Mouse (Mus musculus) neural tube, embryonic 13.5 days (tissue): ENCODE measurements around the gene Fam181a. TPM values are rescaled to one million over a fixed set of nuclear protein-coding genes. Genes with fewer than 3 reads are reported as not detected.

ENCODE experiments used
- ATAC-seq: fragments of 200-750 bp; cut with Nextera tagmentation; 2 replicates; pipeline ENCODE4 v1.8.0; 2017; ENCODE audit warnings: low read depth, mild to moderate bottlenecking, moderate TSS enrichment, moderate library complexity
- H3K27ac ChIP-seq: fragments of 300-500 bp; sonication (generic); replicated peaks from 2 replicates; pipeline ENCODE4 v1.5.1; 2015; ENCODE audit warnings: moderate library complexity, mild to moderate bottlenecking, inconsistent platforms
- H3K27me3 ChIP-seq: fragments of 300-500 bp; sonication (generic); 2 replicates; pipeline ENCODE4 v1.6.1; 2015; ENCODE audit warnings: mild to moderate bottlenecking, inconsistent platforms
- H3K36me3 ChIP-seq: fragments of 300-500 bp; sonication (generic); 2 replicates; pipeline ENCODE4 v1.6.1; 2015; ENCODE audit warnings: mild to moderate bottlenecking, inconsistent platforms
- H3K4me1 ChIP-seq: fragments of 300-500 bp; sonication (generic); replicated peaks from 2 replicates; pipeline ENCODE4 v1.6.1; 2015; ENCODE audit warnings: inconsistent platforms
- H3K4me2 ChIP-seq: fragments of 300-500 bp; sonication (generic); 2 replicates; pipeline ENCODE4 v1.6.1; 2015; ENCODE audit warnings: inconsistent platforms, mild to moderate bottlenecking, moderate library complexity
- H3K4me3 ChIP-seq: fragments of 300-500 bp; sonication (generic); 2 replicates; pipeline ENCODE4 v1.5.1; 2015; ENCODE audit warnings: mild to moderate bottlenecking, inconsistent platforms
- H3K9ac ChIP-seq: fragments of 300-500 bp; sonication (generic); 2 replicates; pipeline ENCODE4 v1.6.1; 2015; ENCODE audit warnings: moderate library complexity, mild to moderate bottlenecking, inconsistent platforms
- H3K9me3 ChIP-seq: fragments of 300-500 bp; sonication (generic); 2 replicates; pipeline ENCODE4 v1.6.1; 2016; ENCODE audit warnings: inconsistent platforms
- WGBS: fragments of 180-500 bp; shearing (Covaris S2); methylation state at CpG from one replicate; pipeline ENCODE4 v1.1.7; 2015; 5-methylcytosine and 5-hydroxymethylcytosine counted together
- polyA plus RNA-seq: library from polyadenylated mRNA; unstranded; fragments of >200 nt; fragmentation: Nextera tagmentation; extraction: Ambion mirVana; gene quantifications from 2 replicates; pipeline ENCODE4 v1.2.1, GENCODE M21; 2015

Fam181a gene
- polyA plus RNA-seq, 1 experiment from 2014 or later, result 10.3 TPM

DNA sequence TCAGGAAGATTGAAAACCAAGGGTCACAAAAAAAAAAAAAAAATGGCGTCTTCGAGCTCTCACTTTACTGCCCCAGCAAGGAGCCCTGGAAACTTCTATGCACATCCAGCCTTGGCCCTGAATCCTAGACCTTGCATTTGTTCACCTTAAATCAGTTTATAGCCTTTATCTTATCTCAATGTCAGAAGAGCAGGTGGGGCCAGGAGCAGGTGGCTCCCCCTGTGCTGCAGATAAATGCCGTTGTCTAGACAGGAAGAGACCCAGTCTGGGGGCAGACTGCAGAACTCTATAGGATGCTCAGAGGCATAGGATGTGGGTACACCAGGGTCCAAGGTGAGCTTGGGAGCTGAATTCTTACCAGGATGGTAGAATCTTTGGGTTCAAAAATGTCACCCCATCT lies 18.4 kb upstream of the Fam181a start:
- H3K4me1 ChIP-seq, result peaks cover 4% of the 10 kb centered on the region
- H3K4me2 ChIP-seq, result no peak overlapping the region
- 94% methylated on average over 3 of the region's 3 CpGs for WGBS
- H3K27me3 ChIP-seq, result no peaks in the 10 kb centered on the region
- no peaks in the 10 kb centered on the region for H3K36me3 ChIP-seq
- no peaks in the 10 kb centered on the region for H3K9me3 ChIP-seq
- no peak overlapping the region for H3K4me3 ChIP-seq
- no peak overlapping the region for H3K27ac ChIP-seq
- H3K9ac ChIP-seq, result no peak overlapping the region
- ATAC-seq, result no peak

DNA sequence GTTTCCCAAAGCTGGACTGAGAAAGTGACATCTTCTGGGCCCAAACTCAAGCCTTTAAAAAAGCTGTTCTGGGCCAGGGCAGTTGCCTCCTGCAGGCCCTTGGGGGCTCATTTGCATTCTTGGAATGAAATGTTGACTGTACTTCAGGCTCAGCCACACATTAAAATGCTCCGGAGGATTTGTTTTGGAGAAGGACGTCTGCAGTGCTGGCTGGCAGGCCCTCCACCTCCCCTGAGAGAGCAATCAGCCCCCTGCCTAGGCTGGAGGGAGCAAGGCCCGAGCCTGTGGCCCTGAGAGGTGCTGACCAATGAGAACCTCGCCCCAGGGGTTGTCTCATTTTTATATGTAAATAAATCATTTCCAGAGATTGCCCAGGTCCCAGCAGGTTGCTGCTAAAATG lies 14.5 kb upstream of the Fam181a start:
- no peaks in the 10 kb centered on the region for H3K9me3 ChIP-seq
- H3K27ac ChIP-seq, result no peak overlapping the region

GRCm38 (mm10) chr12:103300493-103300892 lies 10.3 kb upstream of the Fam181a start:
- Histone ChIP-seq H3K4me2 (no peak overlapping the region), H3K4me1 (peaks cover 4% of the 10 kb centered on the region), H3K9ac (no peak overlapping the region), H3K4me3 (no peak overlapping the region), H3K27ac (no peak overlapping the region), H3K9me3 (no peaks in the 10 kb centered on the region), H3K36me3 (no peaks in the 10 kb centered on the region), H3K27me3 (no peaks in the 10 kb centered on the region; the same call in 1 of the 2 replicates)
- 43% methylated on average over 9 of the region's 9 CpGs for WGBS
- no peak for ATAC-seq

More for the DNA sequence above, 14.5 kb upstream of the Fam181a start:
- Histone ChIP-seq H3K27me3 (no peaks in the 10 kb centered on the region), H3K9ac (no peak overlapping the region), H3K4me1 (peaks cover 4% of the 10 kb centered on the region), H3K4me2 (no peak overlapping the region), H3K36me3 (no peaks in the 10 kb centered on the region), H3K4me3 (no peak overlapping the region)
- 20% methylated on average over 4 of the region's 4 CpGs for WGBS
- no peak for ATAC-seq

- 58% methylated on average over 2 of the region's 2 CpGs for WGBS
- Histone ChIP-seq H3K4me3 (no peak overlapping the region), H3K4me2 (no peak overlapping the region), H3K9ac (no peak overlapping the region), H3K36me3 (no peaks in the 10 kb centered on the region), H3K4me1 (no peaks in the 10 kb centered on the region; the same call in 1 of the 2 replicates), H3K9me3 (no peaks in the 10 kb centered on the region), H3K27ac (no peak overlapping the region), H3K27me3 (no peaks in the 10 kb centered on the region; the same call in 1 of the 2 replicates)
- ATAC-seq, result no peak
These were observed 9.1 kb upstream of the Fam181a start for GRCm38 (mm10) chr12:103301645-103302044.

DNA sequence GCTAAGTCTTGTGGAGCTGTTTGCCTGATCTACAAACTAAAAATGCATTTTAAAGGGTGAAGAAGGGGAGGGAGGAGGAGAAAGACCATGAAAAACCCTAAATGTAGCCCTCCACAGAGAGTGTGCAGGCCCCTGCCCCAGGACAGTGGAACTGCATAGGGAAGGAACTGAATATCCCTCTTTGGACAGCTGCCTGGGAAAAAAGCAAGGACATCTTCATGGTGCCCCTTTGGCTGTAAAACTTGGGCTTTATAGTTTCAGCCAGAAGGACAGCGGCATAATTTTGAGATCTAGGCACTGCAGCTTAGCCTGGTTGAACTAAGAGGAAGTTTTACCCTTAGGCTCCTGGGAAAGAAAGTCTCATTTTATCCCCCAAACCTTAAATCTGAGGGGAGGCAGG lies 7.8 kb upstream of the Fam181a start:
- Histone ChIP-seq H3K4me2 (no peak overlapping the region), H3K4me1 (no peaks in the 10 kb centered on the region), H3K4me3 (no peak overlapping the region), H3K27me3 (no peaks in the 10 kb centered on the region; the same call in 1 of the 2 replicates), H3K9me3 (no peaks in the 10 kb centered on the region), H3K36me3 (no peaks in the 10 kb centered on the region), H3K27ac (no peak overlapping the region), H3K9ac (no peak overlapping the region)
- 100% methylated on average over 1 of the region's 1 CpGs for WGBS
- no peak for ATAC-seq

GRCm38 (mm10) chr12:103306224-103306623 lies 4.6 kb upstream of the Fam181a start:
- no peaks in the 10 kb centered on the region for H3K4me1 ChIP-seq
- no peak overlapping the region for H3K9ac ChIP-seq
- WGBS, result 44% methylated on average over 2 of the region's 2 CpGs
- H3K4me2 ChIP-seq, result no peak overlapping the region
- no peak overlapping the region for H3K4me3 ChIP-seq
- no peak for ATAC-seq
- H3K27ac ChIP-seq, result no peak overlapping the region
- 0 out of 2 replicates have a peak, but pooled peaks cover 7% of the 10 kb centered on the region for H3K9me3 ChIP-seq
- H3K36me3 ChIP-seq, result no peaks in the 10 kb centered on the region
- no peaks in the 10 kb centered on the region; the same call in 1 of the 2 replicates for H3K27me3 ChIP-seq

GRCm38 (mm10) chr12:103306720-103307119 lies 4.1 kb upstream of the Fam181a start:
- Histone ChIP-seq H3K27me3 (peaks cover under 1% of the 10 kb centered on the region), H3K4me1 (no peaks in the 10 kb centered on the region)
- no peak for ATAC-seq

DNA sequence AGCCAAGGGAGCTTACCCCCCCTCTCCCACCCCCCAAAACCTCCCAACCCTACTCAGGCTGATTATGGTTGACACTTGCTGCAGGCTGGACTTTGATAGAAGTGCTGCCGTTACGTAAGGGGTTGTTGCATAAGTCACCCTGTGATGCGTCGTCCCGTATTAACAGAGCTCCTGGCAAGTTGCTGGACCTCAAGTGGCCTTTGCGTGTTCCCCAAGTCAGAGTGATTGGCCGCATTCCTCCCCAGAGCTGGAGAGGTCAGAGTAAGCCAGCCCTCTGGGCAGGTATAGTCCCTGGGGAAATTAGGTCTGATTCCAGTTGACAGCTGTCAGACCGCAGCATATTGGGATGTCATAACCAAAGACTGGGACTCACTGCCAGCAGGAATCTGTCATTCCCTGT lies 1.1 kb downstream of the Fam181a start:
- H3K27me3 ChIP-seq, result peaks cover 33% of the 10 kb centered on the region
- H3K4me3 ChIP-seq, result no peak overlapping the region
- H3K36me3 ChIP-seq, result no peaks in the 10 kb centered on the region
- no peak overlapping the region for H3K9ac ChIP-seq
- no peak overlapping the region for H3K27ac ChIP-seq
- no peak overlapping the region for H3K4me2 ChIP-seq
- 0 out of 2 replicates have a peak, but pooled peaks cover 7% of the 10 kb centered on the region for H3K9me3 ChIP-seq
- ATAC-seq, result no peak
- 87% methylated on average over 8 of the region's 8 CpGs for WGBS
- peaks cover 48% of the 10 kb centered on the region for H3K4me1 ChIP-seq

More at GRCm38 (mm10) chr12:103306720-103307119, 4.1 kb upstream of the Fam181a start:
- Histone ChIP-seq H3K4me2 (no peak overlapping the region), H3K36me3 (no peaks in the 10 kb centered on the region), H3K9ac (no peak overlapping the region), H3K4me3 (no peak overlapping the region), H3K9me3 (0 out of 2 replicates have a peak, but pooled peaks cover 7% of the 10 kb centered on the region), H3K27ac (no peak overlapping the region)
- 23% methylated on average over 3 of the region's 3 CpGs for WGBS

GRCm38 (mm10) chr12:103313274-103313673 lies 2.5 kb downstream of the Fam181a start:
- Histone ChIP-seq H3K4me3 (no peak overlapping the region), H3K4me2 (peak overlapping the region; percentile 59), H3K4me1 (peaks cover 48% of the 10 kb centered on the region), H3K9ac (peak overlapping the region; percentile 12; the same call in 1 of the 2 replicates), H3K27ac (peak overlapping the region; percentile 89), H3K9me3 (0 out of 2 replicates have a peak, but pooled peaks cover 7% of the 10 kb centered on the region), H3K36me3 (no peaks in the 10 kb centered on the region), H3K27me3 (peaks cover 35% of the 10 kb centered on the region)
- no peak for ATAC-seq
- 40% methylated on average over 6 of the region's 6 CpGs for WGBS

DNA sequence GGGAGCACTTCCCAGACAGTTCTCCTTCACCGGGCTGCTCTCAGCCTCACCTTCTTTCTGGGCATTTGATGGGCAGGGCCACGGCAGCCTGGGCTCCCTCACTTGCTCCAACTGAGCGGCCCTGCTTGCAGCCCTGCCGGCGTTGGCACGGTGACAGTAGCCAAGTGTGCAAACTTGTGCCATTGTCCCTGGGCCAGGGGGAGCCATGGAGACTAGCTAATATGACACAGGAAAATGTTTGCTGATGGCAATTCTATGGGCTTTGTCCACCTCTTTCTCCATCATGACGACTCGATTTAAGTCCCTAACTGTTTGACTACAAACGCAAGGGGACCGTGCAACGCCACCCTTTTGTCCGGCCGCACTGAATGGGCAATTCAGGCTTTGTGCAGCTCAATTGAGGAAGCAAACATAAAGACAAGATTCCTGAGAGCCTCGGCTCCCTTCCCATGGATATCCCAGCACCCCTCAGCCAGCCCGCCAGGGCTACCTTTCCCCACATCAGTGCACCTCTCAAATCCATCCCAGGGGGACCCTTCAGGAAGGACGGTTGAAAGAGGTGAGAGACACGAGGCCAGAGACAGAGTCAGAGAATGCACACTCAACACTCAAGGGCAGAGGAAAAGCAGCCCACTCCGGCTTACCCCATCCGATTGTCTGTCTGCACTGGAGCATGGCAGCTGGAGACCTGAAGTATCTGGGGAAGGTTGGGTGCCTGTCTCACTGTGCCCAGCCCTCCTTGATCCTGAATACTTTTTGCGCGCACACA lies 3.3 kb downstream of the Fam181a start:
- WGBS, result 11% methylated on average over 21 of the region's 21 CpGs
- no peaks in the 10 kb centered on the region for H3K36me3 ChIP-seq
- H3K4me2 ChIP-seq, result peak overlapping the region; percentile 59
- peak overlapping the region; percentile 89 for H3K27ac ChIP-seq
- peak overlapping the region; percentile 22 for H3K9ac ChIP-seq
- H3K9me3 ChIP-seq, result 0 out of 2 replicates have a peak, but pooled peaks cover 7% of the 10 kb centered on the region
- peak; percentile 78 for ATAC-seq
- H3K4me1 ChIP-seq, result peaks cover 48% of the 10 kb centered on the region
- H3K4me3 ChIP-seq, result peak overlapping the region; percentile 38
- peaks cover 36% of the 10 kb centered on the region for H3K27me3 ChIP-seq

DNA sequence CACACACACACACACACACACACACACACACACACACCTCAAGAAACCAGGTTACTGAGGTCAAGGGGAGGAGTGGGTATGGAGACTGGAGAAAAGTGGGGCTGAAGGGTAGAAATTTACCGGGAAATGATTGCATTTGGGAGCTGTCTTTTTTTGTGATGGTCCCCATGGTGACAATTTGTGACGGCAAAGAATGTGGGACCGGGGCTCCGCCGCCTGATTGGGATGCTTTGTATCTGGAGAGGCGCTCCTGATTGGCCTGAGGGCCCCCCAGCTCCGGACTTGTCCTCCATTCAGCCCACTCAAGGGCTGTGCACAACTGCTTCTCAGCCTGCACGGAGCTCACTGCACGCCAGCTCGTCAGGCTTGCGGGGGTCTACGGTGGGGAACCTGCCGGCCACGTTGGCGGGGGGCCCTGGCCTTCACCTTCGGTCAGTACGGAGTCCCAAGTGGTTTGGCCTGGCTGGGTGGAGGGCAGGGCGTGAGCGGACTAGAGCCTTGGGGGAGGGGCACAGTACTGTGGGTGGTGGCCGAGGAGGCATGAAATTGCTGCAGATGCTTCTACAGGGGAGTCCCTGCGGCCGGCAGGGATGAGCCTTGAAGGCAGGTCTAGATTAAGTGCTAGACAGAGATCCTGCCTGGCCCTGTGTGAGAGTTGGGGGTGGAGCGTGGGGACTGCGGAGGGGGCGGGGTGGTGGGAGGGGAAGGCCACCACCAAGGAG lies 4.0 kb downstream of the Fam181a start:
- WGBS, result under 1% methylated on average over 25 of the region's 25 CpGs
- Histone ChIP-seq H3K27ac (peak overlapping the region; percentile 89), H3K4me3 (peak overlapping the region; percentile 38)

More for the DNA sequence above, 4.0 kb downstream of the Fam181a start:
- Histone ChIP-seq H3K36me3 (no peaks in the 10 kb centered on the region), H3K4me2 (peak overlapping the region; percentile 59), H3K9me3 (0 out of 2 replicates have a peak, but pooled peaks cover 7% of the 10 kb centered on the region), H3K27me3 (peaks cover 36% of the 10 kb centered on the region), H3K9ac (peak overlapping the region; percentile 71), H3K4me1 (peaks cover 48% of the 10 kb centered on the region)
- ATAC-seq, result peak; percentile 83
